Mouse (Mus musculus) liver, adult (tissue): ENCODE measurements at regions not wholly inside any gene's neighbourhood (a gene's known extent, or its start where the extent isn't known, plus 50 kb on each side); places are given as distances from the start of the nearest gene placed in this dataset.

Experiments
- GATA4 ChIP-seq: IDR thresholded peaks from 2 replicates; pipeline ENCODE4 v1.6.1; 2014; ENCODE audit warnings: mild to moderate bottlenecking, low read length; ENCODE audit not compliant: insufficient replicate concordance

DNA sequence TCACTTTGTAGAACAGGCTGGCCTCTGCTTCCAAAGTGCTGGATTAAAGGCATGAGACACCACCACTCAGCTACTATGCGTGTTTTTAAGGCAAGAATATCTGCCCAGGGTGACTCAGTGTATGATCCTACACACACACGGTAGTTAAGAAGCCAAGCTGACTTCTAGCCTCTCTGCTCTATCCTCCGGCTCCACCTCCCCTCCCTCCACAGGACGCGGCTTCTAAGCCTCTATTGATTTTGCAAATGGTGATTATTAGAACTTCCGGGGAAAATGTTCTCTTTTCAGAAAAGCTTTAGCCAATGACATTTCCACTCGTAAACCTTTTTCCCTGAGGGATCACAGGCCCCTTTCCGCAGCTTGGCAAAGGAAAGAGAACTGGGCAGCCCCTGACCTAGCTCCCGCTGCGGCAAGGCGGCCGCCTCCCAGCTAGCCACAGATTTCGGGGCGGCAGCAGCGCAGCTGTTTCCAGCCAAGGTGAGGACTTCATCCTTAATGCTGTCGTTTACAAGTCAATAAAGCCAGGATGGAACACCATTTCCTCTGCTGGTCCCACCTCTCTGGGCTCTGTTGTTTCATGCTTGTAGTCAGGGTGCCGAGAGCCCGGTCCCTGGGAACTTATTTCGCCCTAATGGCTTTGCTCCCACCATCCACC, 154.0 kb downstream of the Mycn start:
- no peak for TF ChIP-seq GATA4

DNA sequence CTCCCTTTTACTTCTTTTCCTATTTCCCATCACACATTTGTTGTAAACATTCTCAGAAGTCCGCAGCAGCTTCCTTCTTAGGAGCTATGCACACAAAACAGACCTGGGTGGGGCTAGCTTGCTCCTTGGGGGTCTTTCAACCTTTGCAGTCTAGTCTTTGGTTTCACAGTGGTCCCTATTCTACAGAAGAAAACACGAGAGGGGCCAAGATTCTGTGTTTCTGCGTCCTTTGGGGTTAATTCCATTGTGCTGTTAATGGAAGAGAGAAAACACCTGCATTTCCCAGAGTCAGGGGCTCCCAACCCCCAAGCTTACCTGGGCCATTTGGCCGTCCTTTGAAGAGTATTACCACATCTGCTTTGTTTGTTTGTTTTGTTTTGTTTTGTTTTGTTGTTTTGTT, 154.6 kb downstream of the Mycn start:
- no peak for TF ChIP-seq GATA4

DNA sequence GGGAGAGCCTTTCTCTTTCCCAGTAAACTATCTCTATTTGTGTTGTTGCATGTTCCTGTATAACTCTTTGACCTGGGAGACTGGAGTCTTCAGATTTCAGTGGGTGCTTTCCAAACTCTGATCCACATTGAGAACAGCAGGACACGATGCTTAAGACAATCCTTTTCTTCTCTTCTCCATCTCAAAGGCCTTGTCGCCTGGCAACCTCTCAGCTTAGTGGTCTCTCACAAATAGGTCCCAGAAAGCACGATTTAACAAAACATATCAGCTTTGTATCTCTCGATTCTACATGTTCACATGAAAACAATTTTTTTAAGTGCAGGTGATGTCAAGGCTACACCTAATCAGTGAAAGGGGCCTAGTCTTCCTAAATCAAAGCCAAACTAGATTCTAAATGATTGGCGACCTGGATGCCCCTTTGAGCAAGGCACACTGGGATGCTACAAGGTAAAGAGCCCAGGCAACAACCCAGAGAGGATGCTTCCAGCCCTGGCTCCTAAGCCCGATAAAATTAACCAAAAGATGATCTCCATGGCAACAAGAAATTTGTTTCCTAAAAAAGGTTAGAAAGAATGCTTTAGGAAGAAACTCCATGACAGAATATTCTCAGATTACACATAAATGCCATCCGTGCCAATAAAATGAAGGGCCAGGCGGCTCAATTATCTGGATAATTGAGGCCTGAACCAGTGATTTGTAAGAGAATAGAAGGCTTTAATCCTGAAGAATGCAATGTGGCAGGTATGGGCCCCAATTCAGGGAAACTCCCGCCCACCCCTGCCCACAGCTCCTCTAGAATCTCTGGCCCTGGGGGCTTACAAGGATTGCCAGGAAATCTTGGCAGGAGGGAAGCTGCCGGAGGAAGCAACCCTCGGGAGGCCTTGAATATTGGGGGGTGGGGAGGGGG, 157.8 kb downstream of the Mycn start:
- TF ChIP-seq GATA4 = no peak

DNA sequence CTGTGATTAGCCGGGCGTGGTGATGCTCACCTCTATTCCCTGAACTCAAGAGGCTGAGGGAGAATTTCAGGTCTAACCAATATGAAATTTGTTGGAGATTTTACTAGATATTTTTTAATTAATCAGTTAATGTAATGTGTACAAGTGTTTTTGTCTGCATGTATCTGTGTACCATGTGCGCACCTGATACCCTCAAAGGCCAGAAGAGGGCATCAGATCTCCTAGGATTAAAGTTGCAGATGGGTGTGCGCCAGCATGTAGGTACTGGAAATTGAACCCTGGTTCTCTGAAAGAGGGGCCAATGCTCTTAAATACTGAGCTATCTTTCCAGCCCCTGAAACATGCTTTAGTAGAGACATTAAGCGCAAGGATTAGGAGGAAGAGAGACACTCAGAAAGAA, 160.2 kb downstream of the Mycn start:
- no peak for TF ChIP-seq GATA4

DNA sequence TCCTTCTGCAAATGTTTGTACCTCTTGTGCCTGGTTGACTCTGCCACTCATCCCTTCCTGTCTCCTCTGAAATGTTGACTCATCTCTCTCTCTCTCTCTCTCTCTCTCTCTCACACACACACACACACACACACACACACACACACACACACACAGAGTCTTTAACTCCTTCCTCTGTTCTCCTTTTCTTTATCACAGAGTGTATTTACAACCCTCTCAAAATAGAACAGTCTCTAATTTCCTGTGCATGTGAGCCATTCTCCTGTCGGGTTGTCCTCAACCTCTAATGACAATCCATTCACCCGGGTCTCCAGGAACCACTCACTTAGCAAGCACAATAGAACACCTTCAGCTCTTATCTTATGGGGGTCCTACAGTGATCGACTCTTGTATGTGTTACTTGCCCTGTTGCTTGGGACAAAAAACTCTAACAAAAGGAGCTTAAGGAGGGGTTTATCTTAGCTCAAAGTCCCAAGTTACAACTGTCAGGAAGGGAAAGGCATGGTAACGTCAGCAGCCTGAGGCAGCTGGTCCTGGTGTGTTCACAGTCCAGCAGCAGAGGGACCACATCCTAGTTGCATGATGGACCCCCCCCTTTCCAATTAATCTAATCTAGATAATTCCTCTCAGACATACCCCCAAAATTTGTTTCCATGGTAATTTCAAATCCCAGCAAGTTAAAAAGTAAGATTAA, 163.0 kb downstream of the Mycn start:
- TF ChIP-seq GATA4 = no peak

DNA sequence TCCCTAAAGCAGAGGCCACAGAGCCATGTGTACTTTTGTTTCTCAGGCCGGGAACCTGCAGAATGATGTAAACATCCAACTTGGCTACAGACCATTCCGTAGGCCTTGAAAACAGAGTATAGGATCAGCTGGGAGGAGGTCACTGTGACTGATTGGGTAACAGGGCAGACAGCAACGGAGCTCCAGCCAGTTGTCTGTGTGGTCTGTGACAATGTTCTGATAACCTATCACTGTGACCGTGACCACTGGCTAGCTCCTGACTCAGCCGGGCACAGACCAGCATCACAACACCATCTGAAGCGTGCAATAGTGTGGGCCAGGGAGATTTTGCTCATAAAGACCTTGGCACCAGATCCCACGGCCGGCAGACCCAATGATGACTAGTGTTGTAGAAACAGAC, 164.3 kb downstream of the Mycn start:
- no peak for TF ChIP-seq GATA4

DNA sequence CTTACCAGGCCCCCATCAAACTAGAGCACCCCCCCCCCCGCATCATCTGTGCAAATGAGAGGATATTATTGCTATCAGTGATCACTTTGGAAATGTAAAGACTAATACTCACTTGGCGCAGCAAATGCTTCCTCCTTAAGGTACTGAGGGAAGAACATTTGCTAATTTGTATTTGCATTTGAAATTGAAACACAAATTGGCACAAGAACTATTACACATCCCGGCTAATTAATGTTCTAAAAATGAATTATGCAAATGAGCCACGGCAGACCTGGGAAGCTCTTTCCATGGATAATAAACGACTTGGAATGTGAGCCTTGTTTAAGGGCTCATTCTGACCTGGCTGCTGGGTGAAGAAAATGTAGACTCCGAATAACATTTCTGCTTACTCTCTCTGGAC, 164.9 kb downstream of the Mycn start:
- no peak for TF ChIP-seq GATA4

DNA sequence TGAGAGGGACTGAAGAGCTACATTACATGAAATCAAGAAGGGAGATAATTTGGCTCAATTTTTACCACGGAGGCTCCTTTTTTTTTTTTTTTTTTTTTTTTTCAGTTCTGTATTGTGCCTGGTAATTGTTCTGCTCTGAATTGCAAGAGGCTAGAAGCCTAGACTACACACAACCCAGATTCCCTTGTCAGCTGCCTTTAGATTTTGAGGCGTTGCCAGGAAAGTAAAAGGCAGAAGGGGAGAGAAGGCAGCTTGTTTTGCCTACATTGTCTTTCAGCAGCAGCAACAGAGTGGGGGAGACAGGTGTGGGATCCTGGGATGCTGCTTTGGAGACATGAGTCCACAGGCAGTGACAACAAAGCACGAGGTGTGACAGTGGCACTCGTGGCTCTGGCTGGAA, 170.7 kb downstream of the Mycn start:
- no peak for TF ChIP-seq GATA4

DNA sequence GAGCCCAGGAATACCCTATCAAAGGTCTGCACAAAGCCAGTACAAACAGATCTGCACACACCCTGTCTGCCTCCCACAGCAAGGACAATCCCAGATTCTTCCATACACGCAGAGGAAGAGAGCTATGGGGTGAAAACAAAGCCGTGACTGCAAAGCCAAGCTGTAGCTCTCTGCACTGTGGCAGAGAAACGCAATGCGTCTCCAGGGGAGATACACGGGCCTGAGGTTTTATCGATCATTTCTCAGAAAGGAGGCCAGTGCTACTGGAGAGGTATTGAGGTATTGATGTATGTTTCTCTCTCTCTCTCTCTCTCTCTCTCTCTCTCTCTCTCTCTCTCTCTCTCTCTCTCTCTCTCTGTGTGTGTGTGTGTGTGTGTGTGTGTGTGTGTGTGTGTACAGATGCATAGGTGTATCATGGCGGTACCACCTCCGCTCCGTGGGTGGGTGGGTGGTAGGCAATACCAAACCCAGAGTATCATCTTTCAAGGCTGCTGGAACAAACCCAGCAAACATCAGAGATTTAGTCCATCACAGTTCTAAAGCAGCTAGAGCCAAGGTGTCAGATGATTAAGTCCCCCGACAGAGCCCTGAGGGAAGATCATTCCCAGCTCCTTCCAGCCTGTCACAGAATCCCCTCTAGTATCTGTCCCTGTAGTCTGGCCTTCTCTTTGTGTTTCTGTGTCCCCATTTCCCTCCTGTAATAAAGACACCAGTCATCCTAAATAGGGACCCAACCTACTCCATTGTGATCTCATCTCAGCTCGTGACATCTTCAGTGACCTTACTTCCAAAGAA, 175.0 kb downstream of the Mycn start:
- no peak for TF ChIP-seq GATA4

DNA sequence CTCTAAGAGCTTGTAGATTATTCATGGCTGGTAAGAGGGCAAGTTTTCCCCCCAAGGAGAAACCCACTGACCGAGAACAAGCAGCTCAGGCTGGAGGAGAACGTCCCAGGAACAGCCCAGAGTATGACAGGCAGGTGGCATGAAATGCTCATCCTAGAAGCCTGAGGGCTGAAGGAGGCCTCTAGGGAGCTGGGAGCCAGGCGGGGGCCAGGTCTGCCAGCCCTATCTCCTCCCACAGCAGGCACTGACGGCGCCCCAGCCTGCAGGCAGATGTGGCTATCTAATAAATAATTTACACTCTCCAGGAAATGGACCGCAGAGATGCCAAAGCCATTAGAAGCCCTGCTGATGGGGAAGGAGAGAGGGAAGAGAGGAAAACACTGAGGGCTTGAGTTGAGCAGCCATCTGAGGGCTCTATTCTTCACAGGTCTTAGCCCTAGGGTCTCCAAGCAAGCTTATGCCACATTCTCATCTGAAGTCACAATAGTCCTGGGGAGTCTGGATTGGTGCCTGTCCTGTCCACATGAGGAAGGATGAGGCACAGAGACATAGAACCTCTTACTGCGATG, 176.1 kb downstream of the Mycn start:
- no peak for TF ChIP-seq GATA4

DNA sequence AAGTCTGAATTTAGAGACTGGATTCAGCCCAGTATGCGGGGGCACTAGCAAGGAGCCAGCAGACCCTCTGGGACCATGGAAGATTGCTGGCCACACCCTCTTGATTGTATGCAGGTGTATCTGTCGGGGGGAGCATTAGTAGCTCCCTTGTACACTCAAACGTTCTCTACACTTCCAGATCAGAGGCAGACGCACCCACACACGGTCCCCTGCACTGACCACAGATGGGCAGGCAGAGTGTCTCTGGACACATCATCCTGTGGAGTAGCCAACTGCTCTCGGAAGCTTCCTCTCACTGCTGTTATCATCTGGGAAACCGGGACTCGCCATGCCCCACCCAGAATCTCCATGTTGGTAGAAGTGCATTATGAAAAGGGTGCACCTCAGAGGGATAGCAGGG, 176.7 kb downstream of the Mycn start:
- no peak for TF ChIP-seq GATA4

DNA sequence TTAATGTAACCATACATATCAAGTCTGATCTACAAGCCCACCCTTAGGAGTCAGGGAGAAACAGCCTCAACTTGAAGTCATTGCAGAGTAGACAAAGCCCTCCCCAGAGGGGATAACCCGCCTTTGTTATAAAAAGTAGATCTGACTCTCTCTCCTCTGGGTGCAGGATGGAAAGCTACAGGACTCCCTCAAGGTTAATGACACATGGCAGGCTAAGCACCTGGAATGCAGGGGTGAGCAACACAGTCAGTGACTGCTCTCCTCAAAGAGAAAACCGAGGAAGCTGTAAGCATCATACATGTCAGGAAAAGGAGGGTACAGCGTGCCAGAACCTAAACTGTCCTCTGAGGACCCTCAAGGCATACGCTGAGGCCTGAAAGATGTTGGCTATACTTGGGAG, 177.1 kb downstream of the Mycn start:
- no peak for TF ChIP-seq GATA4

DNA sequence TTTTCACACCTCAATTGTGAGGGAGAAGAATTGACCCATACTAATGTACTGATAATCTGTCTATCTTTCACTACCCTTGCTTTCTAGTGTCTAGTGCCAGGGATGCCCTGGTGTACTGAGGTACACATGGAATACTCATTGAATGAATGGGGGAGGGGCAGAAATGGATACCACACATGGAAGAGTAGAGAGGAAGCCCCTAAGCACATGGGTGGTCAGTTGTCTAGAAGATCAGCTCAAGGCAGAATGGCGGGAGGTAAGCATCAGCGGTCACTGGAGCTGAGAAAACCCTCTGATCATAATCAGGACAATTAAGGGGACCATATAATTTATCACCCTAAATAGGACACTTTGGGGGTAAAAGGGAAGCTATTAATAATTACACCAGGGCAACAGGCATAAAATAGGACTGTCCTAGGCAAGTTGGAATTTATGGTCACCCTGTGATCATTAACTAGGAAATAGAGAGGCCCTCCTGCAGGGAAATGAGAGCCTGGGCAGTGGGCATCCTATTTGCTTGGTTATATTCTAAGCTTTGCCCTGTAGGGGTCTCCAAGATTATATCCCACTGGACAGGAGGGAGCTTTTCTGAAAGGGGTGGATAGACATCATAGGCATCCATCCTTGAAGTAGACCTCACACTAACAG, 185.3 kb downstream of the Mycn start:
- TF ChIP-seq GATA4 = no peak

DNA sequence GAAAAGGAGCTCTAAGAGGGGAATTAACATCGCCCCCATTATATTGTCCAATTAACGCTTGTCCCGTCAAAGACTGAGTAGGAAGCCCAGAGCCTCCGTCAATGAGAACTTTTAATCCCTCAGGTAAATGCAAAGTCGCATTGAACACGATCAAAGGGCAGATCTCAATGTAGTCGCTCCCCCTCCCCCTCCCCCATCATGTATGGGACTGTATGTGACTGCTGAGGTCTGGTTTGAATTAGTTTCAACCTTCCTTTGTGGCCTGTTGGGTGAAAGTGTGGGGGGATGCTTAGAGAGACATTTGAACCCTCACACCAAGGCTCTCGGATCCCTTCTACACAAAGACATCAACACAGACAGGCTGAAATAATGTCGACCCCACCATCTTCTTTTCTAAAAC, 187.9 kb downstream of the Mycn start:
- no peak for TF ChIP-seq GATA4
